Mouse (Mus musculus) hindbrain, embryonic 13.5 days (tissue): ENCODE measurements around the gene Wdr61. TPM values are rescaled to one million over a fixed set of nuclear protein-coding genes. Genes with fewer than 3 reads are reported as not detected.

Source experiments
- ATAC-seq: fragments of 200-750 bp; cut with Nextera tagmentation; 2 replicates; pipeline ENCODE4 v1.8.0; 2017; ENCODE audit warnings: moderate TSS enrichment; ENCODE audit not compliant: low FRiP score
- H3K27ac ChIP-seq: fragments of 300-500 bp; sonication (generic); 2 replicates; pipeline ENCODE4 v1.5.1; 2015; ENCODE audit warnings: inconsistent platforms, mild to moderate bottlenecking, moderate library complexity
- H3K27me3 ChIP-seq: fragments of 300-500 bp; sonication (generic); 2 replicates; pipeline ENCODE4 v1.6.1; 2015; ENCODE audit warnings: mild to moderate bottlenecking, inconsistent platforms
- H3K36me3 ChIP-seq: fragments of 300-500 bp; sonication (generic); 2 replicates; pipeline ENCODE4 v1.6.1; 2015; ENCODE audit warnings: mild to moderate bottlenecking, inconsistent platforms
- H3K4me1 ChIP-seq: fragments of 300-500 bp; sonication (generic); replicated peaks from 2 replicates; pipeline ENCODE4 v1.6.1; 2015; ENCODE audit warnings: inconsistent platforms
- H3K4me2 ChIP-seq: fragments of 300-500 bp; sonication (generic); 2 replicates; pipeline ENCODE4 v1.6.1; 2015; ENCODE audit warnings: inconsistent platforms, mild to moderate bottlenecking, moderate library complexity
- H3K4me3 ChIP-seq: fragments of 300-500 bp; sonication (generic); 2 replicates; pipeline ENCODE4 v1.5.1; 2015; ENCODE audit warnings: mild to moderate bottlenecking, inconsistent platforms
- H3K9ac ChIP-seq: fragments of 300-500 bp; sonication (generic); 2 replicates; pipeline ENCODE4 v1.6.1; 2015; ENCODE audit warnings: mild to moderate bottlenecking, inconsistent platforms
- H3K9me3 ChIP-seq: fragments of 300-500 bp; sonication (generic); 2 replicates; pipeline ENCODE4 v1.6.1; 2016; ENCODE audit warnings: inconsistent platforms
- WGBS: fragments of 180-500 bp; shearing (Covaris S2); methylation state at CpG from one replicate; pipeline ENCODE4 v1.1.7; 2015; 5-methylcytosine and 5-hydroxymethylcytosine counted together
- microRNA-seq: library from miRNA; unstranded; fragments of <30 nt; microRNA quantifications from one replicate; pipeline ENCODE4, GENCODE M21; 2016
- polyA plus RNA-seq: library from polyadenylated mRNA; unstranded; fragments of >200 nt; fragmentation: Nextera tagmentation; extraction: Ambion mirVana; gene quantifications from 2 replicates; pipeline ENCODE4 v1.2.1, GENCODE M21; 2015

Wdr61 gene
- polyA plus RNA-seq, 1 experiment from 2014 or later = 112 TPM

DNA sequence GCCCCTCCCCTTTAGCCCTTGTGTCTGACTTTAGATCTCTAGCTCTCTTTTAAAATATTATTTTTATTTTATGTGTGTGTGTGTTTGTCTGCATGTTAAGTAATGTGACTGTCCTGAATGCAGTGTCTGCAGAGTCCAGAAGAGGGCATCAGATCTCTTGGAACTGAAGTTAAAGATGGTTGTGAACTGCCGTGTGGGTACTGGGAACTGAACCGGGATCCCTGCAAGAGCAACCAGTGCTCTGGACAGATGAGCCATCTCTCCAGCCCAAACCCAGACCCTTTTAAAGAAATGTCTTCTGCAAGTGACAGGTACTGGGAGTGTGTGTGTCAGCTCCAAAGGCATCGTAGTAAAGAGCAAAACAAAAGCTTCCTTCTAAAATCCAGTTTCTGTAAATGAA is 68.2 kb downstream of the Wdr61 start:
- H3K4me3 ChIP-seq = no peak overlapping the region
- no peak overlapping the region for H3K27ac ChIP-seq
- H3K27me3 ChIP-seq = no peaks in the 10 kb centered on the region
- no peaks in the 10 kb centered on the region for H3K36me3 ChIP-seq
- no peak for ATAC-seq
- 97% methylated on average over 3 of the region's 3 CpGs for WGBS
- no peaks in the 10 kb centered on the region for H3K9me3 ChIP-seq
- no peak overlapping the region for H3K4me2 ChIP-seq
- H3K4me1 ChIP-seq = peaks cover 15% of the 10 kb centered on the region
- no peak overlapping the region for H3K9ac ChIP-seq

Small RNA genes within 50 kb of the gene (microRNA-seq; reads per million reads assigned to microRNA genes)
- not detected for gene Mir5710

Other genes starting within 250 kb of the Wdr61 start
- gene Dmxl2, start 232.9 kb downstream of the Wdr61 start, polyA plus RNA-seq = 43.3 and 44.0 TPM in 2 replicates
- 0.08 TPM in 1 of 2 replicates, not detected in the other for gene Sh2d7, start 195.5 kb downstream of the Wdr61 start, polyA plus RNA-seq
- 42.4 and 45.2 TPM in 2 replicates for gene Cib2, start 174.3 kb downstream of the Wdr61 start, polyA plus RNA-seq
- gene Idh3a, start 148.2 kb downstream of the Wdr61 start, polyA plus RNA-seq = 122 and 126 TPM in 2 replicates
- 14.2 and 15.6 TPM in 2 replicates for gene Acsbg1, start 72.6 kb downstream of the Wdr61 start, polyA plus RNA-seq
- gene Dnaja4, start 35.6 kb downstream of the Wdr61 start, polyA plus RNA-seq = 4.8 and 7.2 TPM in 2 replicates
- 368 and 389 TPM in 2 replicates for gene Crabp1, start 30.2 kb upstream of the Wdr61 start, polyA plus RNA-seq
- 46.0 and 46.5 TPM in 2 replicates for gene Ireb2, start 129.3 kb upstream of the Wdr61 start, polyA plus RNA-seq
- 3.1 and 3.2 TPM in 2 replicates for gene Hykk, start 182.8 kb upstream of the Wdr61 start, polyA plus RNA-seq
- gene Psma4, start 216.3 kb upstream of the Wdr61 start, polyA plus RNA-seq = 282 TPM in 2 replicates
- 0.91 and 1.1 TPM in 2 replicates for gene AY074887, start 216.5 kb upstream of the Wdr61 start, polyA plus RNA-seq
- 4.7 and 6.7 TPM in 2 replicates for gene Chrna5, start 246.4 kb upstream of the Wdr61 start, polyA plus RNA-seq